Mouse (Mus musculus): ENCODE measurements around the gene Ifnz. TPM values are rescaled to one million over a fixed set of nuclear protein-coding genes. Genes with fewer than 3 reads are reported as not detected.
"Not testable (repeated sequence)": the region's sequence is repeated elsewhere in the genome, so short reads cannot be mapped to it uniquely, and the experiment has no call there.

The Ifnz gene
- 0.48 TPM in 1 of 2 replicates, not detected in the other for polyA plus RNA-seq (2015; fragmentation: Nextera tagmentation; extraction: Ambion mirVana)

GRCm38 (mm10) chr4:88781831-88782230 lies at the start of gene Ifnz:
TSS of gene Ifnz (plus strand) at chr4:88782131.
- Histone ChIP-seq H3K4me3 (replicated peaks; ENCODE audit: low read length) (0 out of 2 replicates have a peak within 1 kb of the TSS, but pooled peaks have one; percentile 22), H3K4me2 (ENCODE audit: low read depth, low read length) (peak within 1 kb of the TSS; percentile 40)
- not testable (repeated sequence) for H3K4me1 ChIP-seq (ENCODE audit: control insufficient read depth, insufficient read depth, low read length); ATAC-seq (ENCODE audit: insufficient read depth, low FRiP score); H3K9me3 ChIP-seq (replicated peaks; ENCODE audit: control insufficient read depth, low read length); H3K9ac ChIP-seq (ENCODE audit: low read length); H3K36me3 ChIP-seq (ENCODE audit: control insufficient read depth, insufficient read depth, low read length); H3K27ac ChIP-seq (ENCODE audit: low read length); H3K27me3 ChIP-seq (ENCODE audit: control insufficient read depth, insufficient read depth, low read length)
- 9% methylated on average over 2 of the region's 7 CpGs for WGBS

GRCm38 (mm10) chr4:88738480-88738879 lies 43.5 kb upstream of the Ifnz start:
- Histone ChIP-seq H3K36me3 (ENCODE audit: control insufficient read depth, insufficient read depth, low read length) (no peaks in the 10 kb centered on the region), H3K27ac (ENCODE audit: low read length) (no peak overlapping the region), H3K4me3 (replicated peaks; ENCODE audit: low read length) (no peak overlapping the region), H3K9ac (ENCODE audit: low read length) (no peak overlapping the region), H3K9me3 (replicated peaks; ENCODE audit: control insufficient read depth, low read length) (no peaks in the 10 kb centered on the region), H3K4me1 (ENCODE audit: control insufficient read depth, insufficient read depth, low read length) (0 out of 2 replicates have a peak, but pooled peaks cover 6% of the 10 kb centered on the region), H3K27me3 (ENCODE audit: control insufficient read depth, insufficient read depth, low read length) (no peaks in the 10 kb centered on the region), H3K4me2 (ENCODE audit: low read depth, low read length) (no peak overlapping the region)
- 3% methylated on average over 2 of the region's 2 CpGs for WGBS
- no peak for ATAC-seq (ENCODE audit: insufficient read depth, low FRiP score)

GRCm38 (mm10) chr4:88739036-88739435 lies 42.9 kb upstream of the Ifnz start:
- H3K9ac ChIP-seq (ENCODE audit: low read length): no peak overlapping the region
- H3K36me3 ChIP-seq (ENCODE audit: control insufficient read depth, insufficient read depth, low read length): no peaks in the 10 kb centered on the region
- H3K4me1 ChIP-seq (ENCODE audit: control insufficient read depth, insufficient read depth, low read length): 0 out of 2 replicates have a peak, but pooled peaks cover 6% of the 10 kb centered on the region
- no peaks in the 10 kb centered on the region for H3K27me3 ChIP-seq (ENCODE audit: control insufficient read depth, insufficient read depth, low read length)
- WGBS: 88% methylated on average over 6 of the region's 6 CpGs
- H3K4me3 ChIP-seq (replicated peaks; ENCODE audit: low read length): no peak overlapping the region
- H3K9me3 ChIP-seq (replicated peaks; ENCODE audit: control insufficient read depth, low read length): no peaks in the 10 kb centered on the region
- no peak for ATAC-seq (ENCODE audit: insufficient read depth, low FRiP score)
- H3K4me2 ChIP-seq (ENCODE audit: low read depth, low read length): no peak overlapping the region
- H3K27ac ChIP-seq (ENCODE audit: low read length): no peak overlapping the region

GRCm38 (mm10) chr4:88741426-88741825 lies 40.5 kb upstream of the Ifnz start:
- Histone ChIP-seq H3K9ac (ENCODE audit: low read length) (no peak overlapping the region), H3K4me1 (ENCODE audit: control insufficient read depth, insufficient read depth, low read length) (0 out of 2 replicates have a peak, but pooled peaks cover 6% of the 10 kb centered on the region), H3K9me3 (replicated peaks; ENCODE audit: control insufficient read depth, low read length) (no peaks in the 10 kb centered on the region), H3K27ac (ENCODE audit: low read length) (no peak overlapping the region), H3K36me3 (ENCODE audit: control insufficient read depth, insufficient read depth, low read length) (no peaks in the 10 kb centered on the region), H3K4me3 (replicated peaks; ENCODE audit: low read length) (no peak overlapping the region), H3K4me2 (ENCODE audit: low read depth, low read length) (no peak overlapping the region), H3K27me3 (ENCODE audit: control insufficient read depth, insufficient read depth, low read length) (no peaks in the 10 kb centered on the region)
- WGBS: 84% methylated on average over 4 of the region's 4 CpGs
- no peak for ATAC-seq (ENCODE audit: insufficient read depth, low FRiP score)

- ATAC-seq (ENCODE audit: insufficient read depth, low FRiP score): no peak
- 43% methylated on average over 7 of the region's 7 CpGs for WGBS
- no peak overlapping the region for H3K4me2 ChIP-seq (ENCODE audit: low read depth, low read length)
- no peaks in the 10 kb centered on the region for H3K9me3 ChIP-seq (replicated peaks; ENCODE audit: control insufficient read depth, low read length)
- H3K4me1 ChIP-seq (ENCODE audit: control insufficient read depth, insufficient read depth, low read length): 0 out of 2 replicates have a peak, but pooled peaks cover 6% of the 10 kb centered on the region
- no peak overlapping the region for H3K4me3 ChIP-seq (replicated peaks; ENCODE audit: low read length)
- 0 out of 2 replicates have a peak overlapping the region, but pooled peaks have one; percentile 36 for H3K27ac ChIP-seq (ENCODE audit: low read length)
- no peaks in the 10 kb centered on the region for H3K27me3 ChIP-seq (ENCODE audit: control insufficient read depth, insufficient read depth, low read length)
- no peaks in the 10 kb centered on the region for H3K36me3 ChIP-seq (ENCODE audit: control insufficient read depth, insufficient read depth, low read length)
- no peak overlapping the region for H3K9ac ChIP-seq (ENCODE audit: low read length)
These were observed 39.1 kb upstream of the Ifnz start for GRCm38 (mm10) chr4:88742771-88743371.

- 63% methylated on average over 3 of the region's 3 CpGs for WGBS
- Histone ChIP-seq H3K36me3 (ENCODE audit: control insufficient read depth, insufficient read depth, low read length) (no peaks in the 10 kb centered on the region), H3K9me3 (replicated peaks; ENCODE audit: control insufficient read depth, low read length) (no peaks in the 10 kb centered on the region), H3K9ac (ENCODE audit: low read length) (no peak overlapping the region), H3K4me2 (ENCODE audit: low read depth, low read length) (no peak overlapping the region), H3K27ac (ENCODE audit: low read length) (no peak overlapping the region), H3K27me3 (ENCODE audit: control insufficient read depth, insufficient read depth, low read length) (no peaks in the 10 kb centered on the region), H3K4me3 (replicated peaks; ENCODE audit: low read length) (no peak overlapping the region), H3K4me1 (ENCODE audit: control insufficient read depth, insufficient read depth, low read length) (0 out of 2 replicates have a peak, but pooled peaks cover 6% of the 10 kb centered on the region)
- ATAC-seq (ENCODE audit: insufficient read depth, low FRiP score): no peak
These were observed 37.7 kb upstream of the Ifnz start for GRCm38 (mm10) chr4:88744207-88744606.

GRCm38 (mm10) chr4:88749926-88750325 lies 32.0 kb upstream of the Ifnz start:
- H3K4me1 ChIP-seq (ENCODE audit: control insufficient read depth, insufficient read depth, low read length): no peaks in the 10 kb centered on the region
- no peaks in the 10 kb centered on the region for H3K27me3 ChIP-seq (ENCODE audit: control insufficient read depth, insufficient read depth, low read length)
- H3K9me3 ChIP-seq (replicated peaks; ENCODE audit: control insufficient read depth, low read length): no peaks in the 10 kb centered on the region
- no peak overlapping the region for H3K27ac ChIP-seq (ENCODE audit: low read length)
- no peak for ATAC-seq (ENCODE audit: insufficient read depth, low FRiP score)
- no peaks in the 10 kb centered on the region for H3K36me3 ChIP-seq (ENCODE audit: control insufficient read depth, insufficient read depth, low read length)
- WGBS: 57% methylated on average over 6 of the region's 6 CpGs
- H3K4me2 ChIP-seq (ENCODE audit: low read depth, low read length): no peak overlapping the region
- H3K4me3 ChIP-seq (replicated peaks; ENCODE audit: low read length): no peak overlapping the region
- no peak overlapping the region for H3K9ac ChIP-seq (ENCODE audit: low read length)

GRCm38 (mm10) chr4:88754818-88755340 lies 27.1 kb upstream of the Ifnz start, which contains the start of gene Gm13271:
TSS of gene Gm13271 (plus strand) at chr4:88754868.
- not testable (repeated sequence) for H3K27me3 ChIP-seq (ENCODE audit: control insufficient read depth, insufficient read depth, low read length); H3K4me2 ChIP-seq (ENCODE audit: low read depth, low read length); ATAC-seq (ENCODE audit: insufficient read depth, low FRiP score); H3K4me3 ChIP-seq (replicated peaks; ENCODE audit: low read length); H3K27ac ChIP-seq (ENCODE audit: low read length); H3K9me3 ChIP-seq (replicated peaks; ENCODE audit: control insufficient read depth, low read length); H3K4me1 ChIP-seq (ENCODE audit: control insufficient read depth, insufficient read depth, low read length); H3K9ac ChIP-seq (ENCODE audit: low read length); H3K36me3 ChIP-seq (ENCODE audit: control insufficient read depth, insufficient read depth, low read length)
- WGBS: 76% methylated on average over 15 of the region's 15 CpGs

GRCm38 (mm10) chr4:88756581-88757513 lies 25.1 kb upstream of the Ifnz start:
- H3K4me2 ChIP-seq (ENCODE audit: low read depth, low read length): peak overlapping the region; percentile 64
- not testable (repeated sequence) for H3K4me1 ChIP-seq (ENCODE audit: control insufficient read depth, insufficient read depth, low read length); H3K9me3 ChIP-seq (replicated peaks; ENCODE audit: control insufficient read depth, low read length); H3K27me3 ChIP-seq (ENCODE audit: control insufficient read depth, insufficient read depth, low read length); H3K36me3 ChIP-seq (ENCODE audit: control insufficient read depth, insufficient read depth, low read length); ATAC-seq (ENCODE audit: insufficient read depth, low FRiP score)
- WGBS: 11% methylated on average over 28 of the region's 31 CpGs
- peak overlapping the region; percentile 97 for H3K27ac ChIP-seq (ENCODE audit: low read length)
- H3K9ac ChIP-seq (ENCODE audit: low read length): peak overlapping the region; percentile 78
- peak overlapping the region; percentile 59 for H3K4me3 ChIP-seq (replicated peaks; ENCODE audit: low read length)
